Mouse (Mus musculus): Measurements from ENCODE around the gene Fam135a. TPM values are rescaled to one million over a fixed set of nuclear protein-coding genes. Genes with fewer than 3 reads are reported as not detected.

Fam135a gene
- 26.0 and 31.3 TPM in 2 replicates for polyA plus RNA-seq (2015; fragmentation: Nextera tagmentation; extraction: Ambion mirVana)

GRCm38 (mm10) chr1:24099926-24100869, at the start of gene Fam135a:
Fam135a (minus strand) TSS chr1:24100341.
- Histone ChIP-seq H3K27ac (ENCODE audit: low read length) (peak within 1 kb of the TSS; percentile 83), H3K9ac (replicated peaks; ENCODE audit: low read length) (peak within 1 kb of the TSS; percentile 92), H3K36me3 (ENCODE audit: insufficient read depth, low read length) (no peaks in the 10 kb centered on the region), H3K4me3 (ENCODE audit: low read length) (peak within 1 kb of the TSS; percentile 71), H3K4me1 (ENCODE audit: insufficient read depth, low read length) (peaks cover 9% of the 10 kb centered on the region; the same call in 1 of the 2 replicates), H3K9me3 (ENCODE audit: low read length) (no peaks in the 10 kb centered on the region), H3K4me2 (replicated peaks; ENCODE audit: low read depth, low read length) (peak within 1 kb of the TSS; percentile 61), H3K27me3 (ENCODE audit: insufficient read depth, low read length) (no peaks in the 10 kb centered on the region)
- ATAC-seq (ENCODE audit: low FRiP score, low TSS enrichment): peak; percentile 94
- under 1% methylated on average over 70 of the region's 88 CpGs for WGBS

GRCm38 (mm10) chr1:24143504-24143903, 43.4 kb upstream of the Fam135a start:
- Histone ChIP-seq H3K4me2 (replicated peaks; ENCODE audit: low read depth, low read length) (no peak overlapping the region), H3K4me3 (ENCODE audit: low read length) (no peak overlapping the region), H3K36me3 (ENCODE audit: insufficient read depth, low read length) (no peaks in the 10 kb centered on the region), H3K9ac (replicated peaks; ENCODE audit: low read length) (no peak overlapping the region), H3K9me3 (ENCODE audit: low read length) (no peaks in the 10 kb centered on the region), H3K27me3 (ENCODE audit: insufficient read depth, low read length) (no peaks in the 10 kb centered on the region), H3K27ac (ENCODE audit: low read length) (no peak overlapping the region), H3K4me1 (ENCODE audit: insufficient read depth, low read length) (no peaks in the 10 kb centered on the region)
- WGBS: 88% methylated on average over 8 of the region's 8 CpGs
- ATAC-seq (ENCODE audit: low FRiP score, low TSS enrichment): no peak

GRCm38 (mm10) chr1:24140555-24140954, 40.4 kb upstream of the Fam135a start:
- 85% methylated on average over 6 of the region's 6 CpGs for WGBS

GRCm38 (mm10) chr1:24137133-24137532, 37.0 kb upstream of the Fam135a start:
- Histone ChIP-seq H3K27ac (ENCODE audit: low read length) (no peak overlapping the region), H3K4me3 (ENCODE audit: low read length) (no peak overlapping the region), H3K9ac (replicated peaks; ENCODE audit: low read length) (no peak overlapping the region), H3K27me3 (ENCODE audit: insufficient read depth, low read length) (no peaks in the 10 kb centered on the region), H3K9me3 (ENCODE audit: low read length) (no peaks in the 10 kb centered on the region), H3K4me2 (replicated peaks; ENCODE audit: low read depth, low read length) (no peak overlapping the region), H3K4me1 (ENCODE audit: insufficient read depth, low read length) (no peaks in the 10 kb centered on the region), H3K36me3 (ENCODE audit: insufficient read depth, low read length) (no peaks in the 10 kb centered on the region)
- ATAC-seq (ENCODE audit: low FRiP score, low TSS enrichment): peak; percentile 27; the same call in 1 of the 2 replicates
- 16% methylated on average over 3 of the region's 3 CpGs for WGBS

More at GRCm38 (mm10) chr1:24140555-24140954, 40.4 kb upstream of the Fam135a start:
- Histone ChIP-seq H3K4me1 (ENCODE audit: insufficient read depth, low read length) (no peaks in the 10 kb centered on the region), H3K27ac (ENCODE audit: low read length) (no peak overlapping the region), H3K36me3 (ENCODE audit: insufficient read depth, low read length) (no peaks in the 10 kb centered on the region), H3K9ac (replicated peaks; ENCODE audit: low read length) (no peak overlapping the region), H3K4me3 (ENCODE audit: low read length) (no peak overlapping the region), H3K27me3 (ENCODE audit: insufficient read depth, low read length) (no peaks in the 10 kb centered on the region), H3K4me2 (replicated peaks; ENCODE audit: low read depth, low read length) (no peak overlapping the region), H3K9me3 (ENCODE audit: low read length) (no peaks in the 10 kb centered on the region)
- ATAC-seq (ENCODE audit: low FRiP score, low TSS enrichment): no peak

GRCm38 (mm10) chr1:24134792-24135191, 34.7 kb upstream of the Fam135a start:
- Histone ChIP-seq H3K9me3 (ENCODE audit: low read length) (no peaks in the 10 kb centered on the region), H3K4me2 (replicated peaks; ENCODE audit: low read depth, low read length) (no peak overlapping the region), H3K9ac (replicated peaks; ENCODE audit: low read length) (no peak overlapping the region), H3K27me3 (ENCODE audit: insufficient read depth, low read length) (no peaks in the 10 kb centered on the region), H3K4me1 (ENCODE audit: insufficient read depth, low read length) (no peaks in the 10 kb centered on the region), H3K4me3 (ENCODE audit: low read length) (no peak overlapping the region), H3K36me3 (ENCODE audit: insufficient read depth, low read length) (no peaks in the 10 kb centered on the region), H3K27ac (ENCODE audit: low read length) (no peak overlapping the region)
- WGBS: 3% methylated on average over 1 of the region's 1 CpGs
- 0 out of 2 replicates have a peak, but pooled peaks have one; percentile 35 for ATAC-seq (ENCODE audit: low FRiP score, low TSS enrichment)

GRCm38 (mm10) chr1:24133853-24134252, 33.7 kb upstream of the Fam135a start:
- Histone ChIP-seq H3K27ac (ENCODE audit: low read length) (no peak overlapping the region), H3K27me3 (ENCODE audit: insufficient read depth, low read length) (no peaks in the 10 kb centered on the region), H3K4me3 (ENCODE audit: low read length) (no peak overlapping the region), H3K4me1 (ENCODE audit: insufficient read depth, low read length) (no peaks in the 10 kb centered on the region), H3K9ac (replicated peaks; ENCODE audit: low read length) (no peak overlapping the region), H3K36me3 (ENCODE audit: insufficient read depth, low read length) (no peaks in the 10 kb centered on the region), H3K9me3 (ENCODE audit: low read length) (no peaks in the 10 kb centered on the region), H3K4me2 (replicated peaks; ENCODE audit: low read depth, low read length) (no peak overlapping the region)
- no peak for ATAC-seq (ENCODE audit: low FRiP score, low TSS enrichment)
- 41% methylated on average over 19 of the region's 19 CpGs for WGBS

GRCm38 (mm10) chr1:24127866-24128265, 27.7 kb upstream of the Fam135a start:
- WGBS: 68% methylated on average over 6 of the region's 6 CpGs
- H3K4me3 ChIP-seq (ENCODE audit: low read length): no peak overlapping the region
- no peak for ATAC-seq (ENCODE audit: low FRiP score, low TSS enrichment)
- no peak overlapping the region for H3K9ac ChIP-seq (replicated peaks; ENCODE audit: low read length)
- no peaks in the 10 kb centered on the region for H3K9me3 ChIP-seq (ENCODE audit: low read length)
- H3K27ac ChIP-seq (ENCODE audit: low read length): no peak overlapping the region
- H3K36me3 ChIP-seq (ENCODE audit: insufficient read depth, low read length): no peaks in the 10 kb centered on the region
- no peaks in the 10 kb centered on the region for H3K4me1 ChIP-seq (ENCODE audit: insufficient read depth, low read length)
- no peak overlapping the region for H3K4me2 ChIP-seq (replicated peaks; ENCODE audit: low read depth, low read length)
- no peaks in the 10 kb centered on the region for H3K27me3 ChIP-seq (ENCODE audit: insufficient read depth, low read length)

- Histone ChIP-seq H3K27me3 (ENCODE audit: insufficient read depth, low read length) (no peaks in the 10 kb centered on the region), H3K4me2 (replicated peaks; ENCODE audit: low read depth, low read length) (no peak overlapping the region), H3K4me3 (ENCODE audit: low read length) (no peak overlapping the region), H3K9me3 (ENCODE audit: low read length) (no peaks in the 10 kb centered on the region), H3K9ac (replicated peaks; ENCODE audit: low read length) (no peak overlapping the region), H3K4me1 (ENCODE audit: insufficient read depth, low read length) (no peaks in the 10 kb centered on the region), H3K27ac (ENCODE audit: low read length) (no peak overlapping the region), H3K36me3 (ENCODE audit: insufficient read depth, low read length) (no peaks in the 10 kb centered on the region)
- ATAC-seq (ENCODE audit: low FRiP score, low TSS enrichment): no peak
- 80% methylated on average over 3 of the region's 3 CpGs for WGBS
Measured at GRCm38 (mm10) chr1:24124610-24125009, 24.5 kb upstream of the Fam135a start.

GRCm38 (mm10) chr1:24122582-24122981, 22.4 kb upstream of the Fam135a start:
- no peaks in the 10 kb centered on the region for H3K4me1 ChIP-seq (ENCODE audit: insufficient read depth, low read length)

More at GRCm38 (mm10) chr1:24122582-24122981, 22.4 kb upstream of the Fam135a start:
- Histone ChIP-seq H3K36me3 (ENCODE audit: insufficient read depth, low read length) (no peaks in the 10 kb centered on the region), H3K9me3 (ENCODE audit: low read length) (no peaks in the 10 kb centered on the region), H3K27me3 (ENCODE audit: insufficient read depth, low read length) (no peaks in the 10 kb centered on the region), H3K4me2 (replicated peaks; ENCODE audit: low read depth, low read length) (no peak overlapping the region), H3K4me3 (ENCODE audit: low read length) (no peak overlapping the region), H3K9ac (replicated peaks; ENCODE audit: low read length) (no peak overlapping the region), H3K27ac (ENCODE audit: low read length) (no peak overlapping the region)
- ATAC-seq (ENCODE audit: low FRiP score, low TSS enrichment): no peak
- 90% methylated on average over 1 of the region's 1 CpGs for WGBS

Data from kidney, embryonic 16.5 days (tissue).